Mouse (Mus musculus): ENCODE data around the gene Fndc9.
A peak's percentile ranks its signal among the peaks of the same experiment; 100 is the strongest.

Gene Fndc9

DNA sequence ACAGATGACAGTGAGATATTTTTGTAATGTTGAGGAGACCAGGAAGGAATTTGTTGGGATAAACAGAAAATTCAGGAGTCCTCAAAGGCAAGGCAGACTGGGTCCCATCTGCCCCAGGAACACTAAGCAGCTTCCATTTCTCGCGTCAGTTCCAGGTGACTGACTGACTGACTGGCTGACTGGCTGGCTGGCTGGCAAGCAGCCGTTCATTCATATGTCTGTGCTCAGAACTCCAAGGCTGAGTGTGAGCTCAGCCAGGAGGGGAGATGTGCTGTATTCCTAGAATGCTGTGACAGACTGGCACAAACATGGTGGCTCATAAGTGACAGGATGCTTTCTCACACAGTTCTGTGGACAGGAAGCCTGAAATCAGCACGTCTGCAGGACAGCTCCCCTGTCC is 1.4 kb upstream of the Fndc9 start:
- no peak for DNase-seq (ENCODE audit: low read depth, low spot score)

DNA sequence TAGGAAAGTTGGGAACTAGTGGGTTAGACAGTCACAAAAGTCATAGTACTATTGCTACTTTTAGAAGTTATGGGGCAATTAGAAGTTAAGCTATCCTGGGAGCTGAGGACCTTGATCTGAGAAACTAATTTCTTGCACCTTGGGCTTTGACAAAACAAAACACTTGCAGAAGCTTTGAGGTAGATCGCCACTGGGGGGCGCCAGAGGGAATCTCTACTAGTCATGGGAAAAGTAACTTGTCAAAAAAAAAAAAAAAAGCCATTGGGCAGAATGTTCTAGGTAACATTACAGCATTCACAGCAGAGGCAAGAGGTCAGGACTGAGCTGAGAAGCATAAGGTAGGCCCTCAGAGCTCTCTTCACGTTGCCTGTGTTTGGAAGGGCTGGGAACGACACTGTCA is 1.6 kb downstream of the Fndc9 start:
- no peak for DNase-seq (ENCODE audit: low read depth, low spot score)

DNA sequence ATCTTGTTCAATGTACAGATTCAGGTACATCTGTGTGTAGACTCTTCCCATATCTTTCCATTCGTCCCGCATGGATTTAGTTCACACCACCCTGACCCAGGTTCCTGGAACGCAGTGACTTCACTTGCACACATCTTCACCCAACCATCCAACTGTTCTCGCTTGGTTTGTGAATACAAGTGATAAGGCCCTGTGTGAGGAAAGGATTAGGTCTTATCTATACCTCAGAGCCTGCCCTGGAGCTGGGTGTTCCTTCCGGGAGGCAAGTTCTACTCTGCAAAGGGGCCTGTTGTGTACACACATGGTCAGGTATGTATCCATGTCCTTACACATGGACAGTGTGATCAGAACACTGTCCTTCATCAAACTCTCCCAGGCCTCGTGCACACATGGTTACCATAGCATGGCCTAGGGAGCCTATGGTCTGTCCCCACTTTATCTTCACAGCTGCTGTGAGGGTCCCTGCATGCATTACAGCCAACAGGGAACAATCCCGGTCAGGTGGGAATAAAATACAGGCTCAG is 5.9 kb downstream of the Fndc9 start:
- no peak for DNase-seq (ENCODE audit: low read depth, low spot score)

DNA sequence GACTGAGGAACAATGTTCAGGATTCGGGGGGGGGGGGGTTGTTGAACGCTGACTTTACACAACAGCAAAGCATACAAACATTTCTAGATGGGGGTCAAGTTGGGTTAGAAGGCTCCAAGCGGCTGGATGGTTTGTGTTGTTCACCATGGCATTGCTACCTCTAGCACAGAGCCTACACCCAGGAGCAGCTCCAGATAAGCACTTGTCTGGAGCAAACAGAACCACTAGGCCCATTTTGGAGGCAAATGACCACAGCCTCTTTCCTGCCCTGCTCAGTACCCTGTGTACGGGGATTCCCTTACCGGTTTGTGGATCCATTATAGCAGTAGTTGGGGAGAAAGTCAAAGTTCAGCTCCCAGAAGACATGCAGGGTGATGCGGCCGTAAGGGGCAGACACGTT is 6.7 kb downstream of the Fndc9 start:
- DNase-seq (ENCODE audit: low read depth, low spot score), result no peak

DNA sequence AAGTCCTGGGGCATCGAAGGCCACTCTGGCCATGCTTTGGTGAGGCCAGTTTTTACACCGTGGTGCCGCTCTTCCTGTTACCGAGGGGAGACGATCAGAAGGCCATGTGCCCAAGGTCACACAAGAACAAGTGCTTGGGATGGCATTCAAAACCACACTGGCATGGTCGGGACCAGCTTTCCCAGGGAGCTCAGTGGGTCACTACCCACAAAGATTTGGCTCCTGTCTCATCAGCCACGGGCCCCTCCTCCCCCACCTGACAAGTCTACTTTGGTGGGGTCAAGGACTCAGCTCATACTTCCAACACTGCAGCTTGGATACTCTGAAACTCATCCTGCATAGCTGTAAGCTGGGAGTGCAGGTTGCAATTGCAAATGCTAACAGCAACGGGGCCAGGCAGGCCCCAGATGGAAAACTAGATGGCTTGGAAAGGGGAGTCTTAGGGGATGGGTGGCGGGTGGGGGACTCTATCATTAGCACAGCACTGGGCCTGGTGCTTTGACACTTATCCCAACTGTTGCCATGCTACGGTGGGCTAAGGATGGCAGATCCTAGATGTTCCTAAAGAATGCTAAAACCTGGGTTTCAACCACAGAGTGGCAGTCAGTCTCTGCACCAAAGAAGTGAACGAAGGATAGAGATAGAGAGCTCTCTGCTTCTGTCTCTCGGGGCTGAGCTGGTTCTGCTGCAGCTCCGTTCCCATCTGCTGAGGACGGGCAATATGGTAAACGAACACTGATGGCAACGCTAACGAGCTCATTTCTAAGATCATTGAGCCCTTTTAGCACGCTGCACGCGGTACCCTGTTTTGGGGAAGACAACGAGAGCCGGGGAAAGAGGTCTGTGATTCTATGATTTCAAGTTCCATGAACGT is 9.6 kb downstream of the Fndc9 start:
- DNase-seq (ENCODE audit: low read depth, low spot score), result no peak

DNA sequence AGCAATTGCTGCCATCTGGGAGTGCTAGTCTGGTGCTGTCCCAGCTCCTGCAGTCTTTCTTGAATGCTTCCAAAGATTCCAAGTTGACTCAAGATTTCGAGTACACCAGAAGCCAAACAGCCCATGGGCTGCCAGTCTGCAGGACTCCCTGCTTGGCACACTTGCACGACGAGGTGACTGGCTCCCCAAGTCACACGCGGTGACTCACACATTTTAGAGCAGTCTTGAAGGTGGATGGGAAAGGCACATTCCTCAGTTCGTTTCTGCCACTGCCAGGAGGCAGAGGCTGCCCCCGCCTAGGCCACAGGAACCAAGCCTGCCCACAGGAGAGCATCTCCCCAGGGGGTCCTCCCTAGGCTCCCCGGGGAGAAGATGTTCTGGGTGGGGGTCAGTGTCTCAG is 10.6 kb downstream of the Fndc9 start:
- DNase-seq (ENCODE audit: low read depth, low spot score), result no peak

DNA sequence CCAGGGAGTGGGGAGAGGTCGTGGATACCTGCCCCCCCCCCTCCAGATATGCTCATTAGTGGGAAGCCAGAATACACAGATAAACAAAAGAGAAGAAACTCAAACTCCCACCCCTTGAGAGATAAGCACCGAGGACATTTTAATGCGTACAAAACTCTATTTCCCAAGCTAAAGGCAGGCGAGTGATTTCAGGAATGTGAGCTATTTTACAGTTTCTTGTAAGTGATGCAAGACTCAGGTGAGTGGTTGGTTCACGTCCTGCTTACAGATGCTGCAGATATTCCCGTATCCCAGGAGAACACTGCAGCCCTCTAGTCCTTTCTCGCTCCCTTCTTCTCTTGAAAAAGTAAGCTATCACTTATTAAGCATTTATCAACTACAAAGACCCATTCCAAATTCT is 11.1 kb downstream of the Fndc9 start:
- DNase-seq (ENCODE audit: low read depth, low spot score), result no peak

DNA sequence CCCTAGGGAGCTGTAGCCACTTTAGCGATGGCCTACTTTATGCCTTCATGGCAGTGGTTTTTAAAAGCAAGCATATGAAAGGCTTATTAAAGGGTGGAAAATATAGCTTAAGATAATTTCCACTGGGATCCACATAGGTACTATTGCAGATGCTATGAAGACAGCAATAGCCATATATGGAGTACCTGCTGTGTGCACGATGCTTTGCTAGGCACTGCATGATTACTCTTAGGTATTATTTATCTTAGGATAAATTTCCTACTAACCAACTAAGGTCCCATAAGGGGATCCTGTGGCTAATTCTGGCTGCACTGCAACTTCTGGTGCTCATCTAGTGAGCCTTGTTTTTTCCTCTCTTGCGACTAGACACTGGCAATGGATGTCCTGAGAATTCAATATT is 13.0 kb downstream of the Fndc9 start:
- no peak for DNase-seq (ENCODE audit: low read depth, low spot score)

DNA sequence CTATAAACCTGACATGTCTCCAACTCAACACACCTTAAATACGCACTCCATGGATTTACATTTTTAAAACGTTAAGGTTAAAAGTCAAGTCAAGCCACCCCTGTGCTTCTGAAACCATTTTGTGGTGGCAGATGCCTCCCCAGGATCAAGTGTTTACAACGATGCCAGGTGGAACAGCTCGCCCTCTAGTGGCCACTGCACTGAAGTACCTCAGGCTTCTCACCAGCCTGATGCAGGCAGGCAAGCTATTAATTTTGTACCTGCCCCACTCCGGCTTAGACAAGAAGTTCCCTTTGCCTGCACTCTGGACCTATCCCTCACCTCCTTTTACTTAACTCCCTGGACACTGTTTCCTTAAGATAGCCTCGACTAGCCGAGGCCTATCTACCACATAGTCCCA is 16.7 kb downstream of the Fndc9 start:
- DNase-seq (ENCODE audit: low read depth, low spot score), result peak; percentile 41

DNA sequence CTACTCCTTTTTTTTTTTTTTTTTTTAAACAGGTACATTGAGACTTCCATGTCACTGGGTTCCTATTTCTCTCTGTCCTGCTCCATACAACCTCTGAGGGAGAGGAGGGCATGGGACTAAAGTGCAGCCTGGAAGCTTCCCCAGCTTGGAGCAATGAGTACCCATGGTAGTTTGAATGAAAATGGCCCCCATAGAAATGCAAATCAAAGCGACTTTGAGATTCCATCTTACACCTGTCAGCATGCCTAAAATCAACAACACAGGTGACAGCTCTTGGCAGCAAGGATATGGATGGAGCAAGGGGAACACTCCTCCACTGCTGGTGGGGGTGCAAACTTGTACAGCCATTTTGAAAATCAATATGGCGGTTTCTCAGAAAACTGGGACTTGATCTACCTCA is 20.0 kb downstream of the Fndc9 start:
- DNase-seq (ENCODE audit: low read depth, low spot score), result no peak

DNA sequence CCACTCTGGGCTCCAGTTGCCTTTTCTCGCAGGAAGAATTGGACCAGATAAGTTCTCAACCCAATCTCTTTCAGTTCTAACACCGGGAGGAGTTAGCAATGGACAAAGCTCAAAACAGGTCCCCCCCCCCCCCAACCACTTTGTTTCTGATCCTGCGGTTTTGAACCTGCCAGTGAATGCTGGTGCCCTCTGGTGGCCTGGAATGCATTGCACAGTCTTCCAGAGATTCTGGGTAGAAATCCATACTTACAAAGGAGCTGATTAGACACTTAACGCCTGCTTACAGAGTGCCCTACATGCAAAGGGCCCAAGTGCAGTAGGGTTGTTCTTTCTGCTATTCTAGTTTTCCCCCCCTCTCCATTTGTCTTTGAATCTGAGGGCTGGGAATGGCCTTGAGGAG is 22.9 kb downstream of the Fndc9 start:
- DNase-seq (ENCODE audit: low read depth, low spot score), result no peak

DNA sequence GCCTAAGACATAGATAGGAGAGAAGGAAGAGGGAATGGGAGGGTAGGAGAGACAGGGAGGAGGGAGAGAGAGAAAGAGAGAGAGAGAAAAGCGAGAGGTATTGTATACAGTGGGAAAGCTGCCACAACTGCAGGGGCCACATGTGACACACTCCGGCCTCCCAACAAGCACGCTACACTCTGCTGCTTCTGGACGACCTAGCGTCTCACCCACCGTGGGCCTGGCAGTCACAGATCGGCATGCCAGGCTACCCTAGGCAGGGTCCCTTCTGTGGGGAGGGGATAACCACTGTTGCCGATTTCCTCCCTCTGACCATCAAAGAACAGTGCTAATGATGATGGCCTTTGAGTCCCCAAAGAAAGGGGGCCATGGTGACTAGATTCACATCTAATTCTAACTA is 23.4 kb downstream of the Fndc9 start:
- no peak for DNase-seq (ENCODE audit: low read depth, low spot score)

DNA sequence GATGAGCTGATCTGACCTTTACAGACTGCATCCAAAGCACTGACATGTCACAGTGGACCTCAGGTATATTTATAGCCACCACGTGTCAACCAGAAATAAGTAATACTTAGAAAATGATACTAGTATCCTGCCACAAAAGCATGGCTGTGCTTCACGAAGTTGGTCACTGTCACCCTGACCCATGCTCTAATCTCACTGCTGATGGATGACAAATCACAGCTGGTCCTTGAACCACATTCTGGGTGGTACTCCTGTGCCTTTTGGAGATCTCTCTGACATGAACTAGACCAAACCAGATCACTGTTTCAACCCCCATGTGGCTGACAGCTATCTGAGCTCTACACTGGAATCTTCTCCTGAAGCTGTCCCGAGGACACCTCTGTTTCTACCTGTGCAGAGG is 27.5 kb downstream of the Fndc9 start:
- no peak for DNase-seq (ENCODE audit: low read depth, low spot score)

DNA sequence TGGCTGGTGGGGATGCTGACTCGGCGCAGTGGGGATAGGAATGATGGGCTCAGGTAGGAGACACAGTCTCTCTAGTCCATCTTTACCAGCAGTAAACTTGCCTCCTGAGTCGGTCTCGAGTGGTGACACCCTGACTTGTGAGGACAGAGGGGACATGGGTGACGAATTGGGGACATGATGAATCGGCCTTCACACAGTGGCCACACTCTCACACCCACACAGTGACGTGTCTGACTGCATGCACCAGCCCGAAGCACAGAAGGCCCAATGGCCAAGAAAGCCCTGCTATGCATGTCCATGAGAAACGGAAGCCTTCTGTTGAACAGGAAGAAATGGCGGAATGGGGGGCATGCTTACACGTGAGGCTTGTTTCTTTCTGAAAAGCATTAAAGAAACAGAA is 28.0 kb downstream of the Fndc9 start:
- DNase-seq (ENCODE audit: low read depth, low spot score), result no peak

DNA sequence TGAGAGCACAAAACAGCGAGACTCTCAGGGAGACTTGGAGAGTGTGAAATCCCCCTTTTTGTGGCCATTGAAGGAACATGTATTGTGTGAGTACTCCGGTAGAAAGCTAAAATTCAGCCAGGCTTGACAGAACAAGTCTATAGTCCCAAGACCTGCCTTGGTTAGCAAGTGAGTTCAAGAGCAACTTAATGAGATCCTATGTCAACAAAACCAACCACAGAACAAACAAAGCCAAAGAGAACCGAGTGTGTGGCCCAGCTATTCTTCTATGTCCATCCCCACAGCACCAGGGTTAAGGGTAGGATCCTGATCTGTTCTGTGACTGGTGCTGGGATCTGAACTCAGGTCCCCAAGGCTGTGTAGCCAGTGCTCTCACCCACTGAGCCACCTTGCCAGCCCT is 29.3 kb downstream of the Fndc9 start:
- DNase-seq (ENCODE audit: low read depth, low spot score), result no peak

DNA sequence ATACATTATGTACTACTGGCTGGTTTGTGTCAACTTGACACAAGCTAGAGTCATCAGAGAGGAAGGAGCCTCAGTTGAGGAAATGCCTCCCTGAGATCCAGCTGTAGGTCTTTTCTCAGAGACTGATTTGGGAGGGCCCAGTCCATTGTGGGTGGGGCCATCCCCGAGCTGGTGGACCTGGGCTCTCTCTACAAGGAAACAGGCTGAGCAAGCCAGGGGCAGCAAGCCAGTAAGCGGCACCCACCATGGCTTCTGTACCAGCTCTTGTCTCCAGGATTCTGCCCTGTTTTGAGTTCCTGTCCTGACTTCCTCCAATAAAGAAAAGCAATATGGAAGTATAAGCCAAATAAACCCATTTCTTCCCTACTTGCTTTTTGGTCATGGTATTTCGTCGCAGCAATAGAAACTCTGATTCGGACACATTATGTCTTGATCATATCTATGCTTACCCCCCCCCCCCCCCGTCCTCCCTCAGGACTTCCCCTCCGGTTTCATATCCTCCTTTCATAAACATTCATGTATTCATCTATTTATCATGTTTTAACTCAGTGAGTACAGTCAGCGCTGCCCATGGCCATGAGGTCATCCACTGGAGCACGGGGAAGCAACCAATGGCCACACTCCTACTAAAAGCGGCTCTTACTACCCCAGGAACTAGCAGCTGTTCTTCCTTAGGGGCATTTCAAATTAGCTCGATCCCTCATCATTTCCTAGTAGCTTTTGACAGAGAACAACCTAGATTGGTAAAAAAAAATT is 29.9 kb downstream of the Fndc9 start:
- DNase-seq (ENCODE audit: low read depth, low spot score), result no peak

DNA sequence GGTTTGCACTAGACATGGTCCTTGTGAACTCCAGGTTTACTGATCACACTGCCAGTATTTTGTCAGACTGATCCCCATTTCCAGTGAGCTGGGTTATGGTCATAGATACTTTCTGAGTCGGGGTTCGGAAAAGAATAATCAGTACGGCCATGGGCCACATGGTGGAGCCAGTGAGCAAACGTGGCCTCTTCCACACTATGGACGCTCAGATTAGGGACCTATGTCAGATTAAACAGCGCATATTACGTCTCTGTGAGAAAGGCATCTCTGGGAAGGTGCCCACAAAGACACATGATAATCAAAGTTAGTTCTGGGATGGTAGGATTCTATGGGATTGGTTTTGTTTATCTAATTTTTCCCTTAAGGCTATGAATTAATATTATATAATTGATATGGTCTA is 33.7 kb downstream of the Fndc9 start:
- DNase-seq (ENCODE audit: low read depth, low spot score), result no peak

DNA sequence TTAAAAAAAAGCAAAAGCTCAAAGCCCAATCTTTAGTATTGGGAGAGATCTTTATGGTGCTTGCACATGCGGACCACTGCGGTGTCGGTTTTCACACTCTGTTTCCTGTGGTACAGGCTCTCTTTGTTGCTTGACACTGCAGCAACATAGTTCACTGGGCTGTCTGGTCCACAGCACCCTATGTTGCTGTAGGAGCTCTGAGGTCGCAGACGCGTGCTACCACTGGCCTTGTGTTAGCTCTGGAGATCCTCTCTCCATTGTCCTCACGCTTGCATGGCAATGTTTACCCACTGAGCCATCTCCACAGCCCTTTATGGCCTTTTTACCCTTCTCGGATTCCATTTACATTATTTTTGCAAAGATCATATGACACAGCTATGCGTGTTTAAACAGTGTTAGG is 34.1 kb downstream of the Fndc9 start:
- no peak for DNase-seq (ENCODE audit: low read depth, low spot score)

DNA sequence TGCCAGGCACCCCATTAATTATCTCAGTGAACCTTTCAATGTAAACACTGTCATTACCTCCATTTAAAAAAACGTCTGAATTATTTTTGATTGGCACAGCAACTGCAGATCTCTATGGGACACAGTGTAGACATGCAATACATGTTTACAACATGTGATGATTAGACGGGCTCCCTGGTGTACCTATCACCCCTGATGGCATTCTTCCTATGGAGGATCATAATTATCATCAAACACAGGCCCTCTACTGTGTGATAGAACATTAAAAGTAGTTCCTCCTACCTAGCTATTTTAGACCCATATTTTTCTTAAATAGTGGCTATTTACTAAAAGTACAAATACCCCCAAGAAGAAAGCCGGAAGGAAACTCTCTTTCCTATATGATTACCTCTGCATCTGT is 34.6 kb downstream of the Fndc9 start:
- DNase-seq (ENCODE audit: low read depth, low spot score), result no peak

DNA sequence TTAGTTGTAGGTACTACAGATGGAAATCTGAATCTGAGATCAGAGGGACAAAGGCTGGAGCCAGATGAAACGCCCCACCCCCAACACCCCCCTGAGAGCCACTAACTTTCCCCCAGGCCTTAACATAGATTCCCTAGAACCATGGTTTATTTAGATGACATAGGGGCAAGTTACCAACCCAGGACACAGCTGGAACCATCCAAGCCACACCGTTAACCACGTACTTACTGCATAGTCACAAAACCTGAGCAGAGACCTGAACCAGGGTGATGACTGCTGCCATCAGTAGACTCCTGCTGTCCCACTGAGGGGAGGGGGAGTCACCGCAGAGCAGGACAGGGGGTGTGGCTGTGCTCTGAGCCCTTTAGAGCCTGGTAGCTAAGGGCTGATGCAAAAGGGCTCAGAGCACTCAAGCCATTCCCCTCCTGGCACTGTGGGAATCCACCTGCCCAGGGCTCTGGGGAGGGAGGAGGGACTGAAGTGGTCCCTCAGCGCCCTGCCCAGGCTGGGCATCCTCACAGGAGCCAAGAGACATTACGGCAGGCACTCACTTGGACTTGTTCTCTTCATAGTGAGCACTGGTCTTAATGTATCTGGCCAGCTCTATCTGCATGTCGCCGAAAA is 36.8 kb downstream of the Fndc9 start:
- no peak for DNase-seq (ENCODE audit: low read depth, low spot score)

DNA sequence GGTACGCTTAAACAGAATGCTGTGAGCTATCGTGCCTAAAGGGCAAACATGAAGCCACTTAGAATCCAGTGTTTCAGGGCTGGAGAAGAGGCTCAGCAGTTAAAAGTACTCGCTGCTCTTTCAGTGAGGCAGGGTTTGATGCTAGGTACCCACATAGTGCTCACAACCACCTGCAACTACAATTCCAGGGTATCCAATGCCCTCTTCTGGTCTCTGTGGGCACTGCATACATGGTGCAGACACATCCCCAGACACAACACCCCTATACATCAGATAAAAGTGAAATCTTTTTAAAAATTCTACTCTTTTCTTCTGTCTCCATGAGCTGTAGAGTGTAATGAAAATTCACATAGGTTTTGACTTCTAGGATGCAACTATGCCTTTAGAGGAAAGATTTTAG is 38.6 kb downstream of the Fndc9 start:
- no peak for DNase-seq (ENCODE audit: low read depth, low spot score)

DNA sequence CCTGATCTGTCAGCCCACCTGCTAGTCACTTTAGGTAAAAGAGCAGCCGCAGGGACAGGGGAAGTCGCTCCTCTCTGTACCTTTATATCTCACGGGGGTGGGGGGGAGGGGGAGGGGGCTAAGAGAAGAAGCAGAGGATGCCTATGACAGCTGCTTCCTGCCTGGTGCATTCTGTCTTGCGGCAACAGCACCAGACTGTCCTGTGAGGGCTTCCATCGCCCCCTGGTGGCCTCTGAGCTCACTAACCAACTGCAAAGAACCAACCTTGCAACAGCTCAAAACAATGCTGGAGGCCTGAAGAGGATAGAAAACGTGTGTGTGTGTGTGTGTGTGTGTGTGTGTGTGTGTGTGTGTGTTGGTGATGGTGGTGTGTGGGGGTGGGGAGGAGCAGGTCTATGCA is 40.0 kb downstream of the Fndc9 start:
- DNase-seq (ENCODE audit: low read depth, low spot score), result peak; percentile 49

DNA sequence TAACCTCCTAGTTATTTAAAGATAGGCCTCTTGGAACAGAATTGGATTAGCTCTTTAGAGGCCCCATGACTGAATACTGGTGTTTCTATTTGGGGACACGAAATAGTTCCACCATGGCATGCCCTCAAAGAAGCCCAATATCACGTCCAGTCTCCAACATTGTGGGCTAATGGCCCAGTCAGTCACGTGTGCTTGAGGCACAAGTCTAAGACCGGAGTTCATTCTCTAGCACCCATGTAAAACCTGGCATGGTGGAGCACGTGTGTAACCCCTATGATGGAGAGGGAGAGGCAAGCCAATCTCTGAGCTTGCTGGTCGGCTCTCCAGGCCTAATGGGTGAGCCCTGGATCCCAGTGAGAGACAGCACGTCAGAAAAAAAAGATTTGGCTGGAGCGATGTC is 40.8 kb downstream of the Fndc9 start:
- DNase-seq (ENCODE audit: low read depth, low spot score), result no peak
